Mouse (Mus musculus): Measurements from ENCODE around the gene 6030498E09Rik.

The 6030498E09Rik gene

GRCm38 (mm10) chrX:38772478-38772877 is at the start of gene 6030498E09Rik:
Gene 6030498E09Rik, plus strand, starts transcription at chrX:38772671.
- in situ Hi-C loops (cut with MboI), result no loop called here

DNA sequence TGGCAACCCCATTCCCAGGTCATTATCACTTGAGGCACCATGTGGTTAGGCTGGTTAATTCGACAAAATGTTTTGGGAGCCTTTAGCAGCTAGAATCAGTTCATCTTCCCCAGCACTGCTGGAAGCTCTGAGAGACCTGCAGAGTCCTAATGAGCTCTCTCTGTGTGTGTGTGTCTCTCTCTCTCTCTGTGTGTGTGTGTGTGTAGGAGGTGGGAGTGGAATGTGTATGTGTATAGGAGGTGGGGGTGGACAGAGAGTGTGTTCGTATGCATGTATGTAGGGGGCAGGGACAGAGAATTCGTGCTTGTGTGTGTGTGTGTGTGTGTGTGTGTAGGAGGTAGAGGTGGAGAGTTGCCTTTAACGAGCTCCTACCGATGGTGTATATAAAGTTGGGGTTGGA is 42.4 kb upstream of the 6030498E09Rik start:
- in situ Hi-C loops (cut with MboI), result no loop called here

DNA sequence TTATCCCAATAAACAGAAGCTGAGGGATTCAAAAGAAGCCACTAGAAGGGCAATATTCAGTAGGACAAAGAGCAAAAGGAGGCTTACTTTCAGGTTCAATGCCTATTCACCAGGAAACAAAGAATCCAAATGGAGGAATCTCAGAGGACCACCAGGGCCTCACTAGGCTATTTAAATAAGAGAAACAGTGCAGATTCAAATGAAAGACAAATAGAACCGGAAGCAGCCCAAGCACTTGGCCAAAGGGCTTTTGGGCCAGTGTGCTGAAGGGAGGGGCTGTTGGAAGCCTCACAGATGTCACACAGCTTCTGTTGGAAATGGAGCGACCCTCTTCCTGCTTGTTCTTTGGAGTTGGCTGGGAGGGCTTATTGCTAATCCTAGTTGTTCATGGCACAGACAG is 41.8 kb upstream of the 6030498E09Rik start:
- in situ Hi-C loops (cut with MboI), result no loop called here

DNA sequence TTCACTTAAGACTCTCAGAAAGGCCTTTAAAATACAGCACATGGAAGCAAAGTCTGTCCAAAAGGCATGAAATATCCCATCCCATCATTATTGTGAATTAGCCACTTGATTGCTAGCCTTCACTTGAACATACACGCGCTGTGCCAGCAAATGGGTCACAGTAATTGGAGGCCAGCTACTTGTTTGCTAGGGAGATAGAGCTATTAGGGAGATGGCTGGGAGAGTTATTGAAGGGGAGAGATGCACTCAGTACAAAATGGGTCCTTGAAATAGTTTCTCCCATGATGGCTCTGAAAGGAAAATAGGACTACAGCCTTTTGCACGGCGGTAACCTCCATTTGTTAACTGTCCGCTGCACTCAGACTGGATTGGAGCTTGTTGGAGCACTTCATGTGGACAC is 38.8 kb upstream of the 6030498E09Rik start:
- in situ Hi-C loops (cut with MboI), result no loop called here

DNA sequence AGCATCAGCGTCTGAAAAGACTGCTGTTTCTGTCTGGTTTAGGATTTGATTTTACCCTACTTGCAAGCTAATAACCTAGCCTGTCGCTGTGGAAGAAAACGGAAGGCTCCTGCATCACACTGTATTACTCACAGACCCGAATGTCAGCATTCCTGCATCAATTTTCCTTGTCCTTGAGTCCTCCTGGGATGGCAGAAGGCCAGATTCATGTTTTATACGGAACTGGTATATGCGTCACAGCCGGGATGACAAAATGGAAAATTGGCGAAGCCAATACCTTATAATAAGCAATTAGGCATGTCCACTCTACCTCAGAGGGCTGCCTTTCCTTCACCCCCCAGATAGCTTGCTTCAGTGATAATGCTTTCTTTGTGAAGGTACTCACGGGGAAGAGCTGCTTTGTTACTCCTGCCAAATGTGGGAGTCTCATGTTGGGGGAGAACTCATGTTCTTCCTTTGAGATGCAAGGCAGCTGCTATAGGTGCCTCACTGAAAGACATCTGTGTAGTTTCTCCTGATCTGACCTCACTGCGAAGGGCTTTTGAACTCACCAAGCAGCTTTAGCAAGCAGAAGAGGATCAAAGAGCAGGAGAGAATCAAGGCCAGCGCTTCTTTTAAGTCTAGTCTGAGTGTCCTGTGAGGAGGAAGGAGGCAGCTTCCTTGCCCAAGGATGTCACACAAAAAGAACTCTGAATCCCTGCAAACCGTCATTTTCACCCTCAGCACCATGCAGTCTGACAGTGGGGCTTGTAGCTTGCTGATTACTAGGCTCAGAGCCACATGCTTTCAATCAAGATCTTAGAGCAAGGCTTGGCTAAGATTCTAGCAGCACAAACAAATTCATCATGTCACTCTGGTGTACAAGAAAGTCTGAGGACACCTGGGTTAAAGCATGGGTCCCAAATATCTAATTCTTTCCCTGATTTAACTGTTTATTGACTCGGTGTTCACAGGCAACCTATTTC is 37.3 kb upstream of the 6030498E09Rik start:
- in situ Hi-C loops (cut with MboI), result no loop called here

DNA sequence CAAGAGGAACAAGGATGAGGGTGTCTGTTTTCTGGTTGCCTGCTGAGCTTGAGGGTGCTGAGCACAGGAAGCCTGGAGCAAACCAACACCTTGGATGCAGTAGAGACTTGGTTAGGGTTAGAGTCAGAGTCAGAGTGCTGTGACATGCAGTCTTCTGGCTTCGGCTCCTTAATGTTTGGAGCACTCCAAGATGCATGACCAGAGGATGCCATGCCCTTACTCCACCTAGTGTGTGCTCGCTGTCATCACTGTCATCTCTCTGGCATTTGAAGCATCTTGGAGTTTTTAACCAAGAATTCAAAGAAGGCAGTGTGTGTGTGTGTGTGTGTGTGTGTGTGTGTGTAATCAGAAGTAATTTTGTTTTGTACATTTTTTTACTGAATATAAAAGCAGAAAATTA is 1.0 kb upstream of the 6030498E09Rik start:
- in situ Hi-C loops (cut with MboI), result no loop called here

GRCm38 (mm10) chrX:38771886-38772285 is 585 bp upstream of the 6030498E09Rik start:
- in situ Hi-C loops (cut with MboI), result no loop called here

DNA sequence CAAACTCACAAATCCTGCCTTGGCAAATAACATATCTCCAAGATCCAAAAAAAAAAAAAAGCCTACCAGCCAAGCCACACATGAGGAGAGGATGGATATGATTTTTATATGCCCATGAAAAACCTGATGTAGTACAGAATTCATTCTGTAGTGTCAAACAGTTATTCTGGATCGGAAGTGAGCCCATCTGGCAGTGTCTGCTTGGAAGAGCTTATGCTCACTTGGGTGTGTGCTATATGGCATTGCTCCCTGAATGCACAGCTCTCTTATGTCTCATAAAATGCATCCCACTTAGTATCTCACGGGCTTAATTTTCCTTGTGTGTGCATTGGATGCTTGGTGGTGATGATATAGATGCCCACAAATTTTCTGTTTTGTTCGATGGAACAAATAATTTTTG is 21.9 kb downstream of the 6030498E09Rik start:
- in situ Hi-C loops (cut with MboI), result no loop called here

GRCm38 (mm10) chrX:38813934-38814333 is 41.5 kb downstream of the 6030498E09Rik start:
- in situ Hi-C loops (cut with MboI), result no loop called here

DNA sequence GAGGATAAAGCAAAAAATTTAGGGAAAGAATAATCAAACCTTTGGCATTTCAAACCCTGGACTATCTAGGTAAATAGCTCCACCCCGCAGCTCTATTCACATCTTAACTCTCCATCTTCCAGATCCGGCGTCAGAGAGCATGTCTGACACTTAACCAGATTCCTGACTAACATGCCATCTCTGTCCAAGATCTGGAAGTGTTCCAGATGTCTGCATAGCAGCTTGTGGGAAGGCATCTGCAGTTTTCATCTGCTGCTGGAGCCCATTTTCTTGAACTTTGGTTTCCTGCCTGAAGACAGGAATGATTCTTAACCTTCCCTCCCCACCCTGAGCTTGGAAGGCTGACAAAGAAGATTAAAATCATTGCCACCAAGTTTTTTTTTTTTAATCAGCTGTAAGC is 44.4 kb downstream of the 6030498E09Rik start:
- in situ Hi-C loops (cut with MboI), result no loop called here

GRCm38 (mm10) chrX:38958571-38958970 is 186.1 kb downstream of the 6030498E09Rik start:
- in situ Hi-C loops (cut with MboI), result no loop called here

- in situ Hi-C loops (cut with MboI), result no loop called here
Measured at GRCm38 (mm10) chrX:38996265-38996664, 223.8 kb downstream of the 6030498E09Rik start.

All from mature B cell (primary cell).